Mouse (Mus musculus): ENCODE measurements at regions not wholly inside any gene's neighbourhood (a gene's known extent, or its start where the extent isn't known, plus 50 kb on each side); places are given as distances from the start of the nearest gene placed in this dataset.

DNA sequence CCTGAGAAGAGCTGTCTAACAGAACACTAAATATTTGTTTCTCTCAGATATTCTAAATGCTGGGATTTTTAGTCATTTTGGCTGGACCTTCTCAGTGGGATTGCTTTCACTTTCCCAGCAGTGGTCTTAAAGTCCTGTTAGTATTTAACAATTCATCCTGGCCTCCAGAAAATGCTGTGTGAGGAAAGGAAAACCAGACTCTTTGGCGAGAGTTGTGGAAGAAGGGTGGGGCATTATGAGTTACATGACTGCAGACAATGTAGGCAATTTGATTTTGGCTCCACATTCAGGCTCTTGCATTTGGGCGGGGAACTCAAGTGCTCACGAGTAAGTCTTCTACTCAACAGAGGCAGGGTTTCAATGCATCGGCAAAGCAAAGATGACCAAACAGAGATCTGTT, 406.1 kb upstream of the Gm765 start:
- DNase-seq, result no peak

DNA sequence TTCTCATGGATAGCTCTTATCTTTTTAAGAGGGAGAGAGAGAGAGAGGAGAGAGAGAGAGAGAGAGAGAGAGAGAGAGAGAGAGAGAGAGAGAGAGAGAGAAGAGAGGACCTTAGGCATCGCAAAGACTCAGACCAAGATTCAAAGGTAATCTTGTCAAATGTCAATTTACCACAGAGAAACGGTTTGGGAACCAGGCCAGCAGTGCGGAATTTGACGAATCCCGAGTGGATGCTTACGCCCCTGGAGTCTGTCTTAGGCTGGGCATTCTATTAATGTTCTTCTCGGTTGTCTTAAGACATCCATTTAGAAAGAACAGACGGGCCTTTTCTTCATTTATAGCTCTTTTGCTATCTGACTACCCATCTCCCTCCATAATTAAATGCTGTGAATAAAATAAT, 404.4 kb upstream of the Gm765 start:
- no peak for DNase-seq

DNA sequence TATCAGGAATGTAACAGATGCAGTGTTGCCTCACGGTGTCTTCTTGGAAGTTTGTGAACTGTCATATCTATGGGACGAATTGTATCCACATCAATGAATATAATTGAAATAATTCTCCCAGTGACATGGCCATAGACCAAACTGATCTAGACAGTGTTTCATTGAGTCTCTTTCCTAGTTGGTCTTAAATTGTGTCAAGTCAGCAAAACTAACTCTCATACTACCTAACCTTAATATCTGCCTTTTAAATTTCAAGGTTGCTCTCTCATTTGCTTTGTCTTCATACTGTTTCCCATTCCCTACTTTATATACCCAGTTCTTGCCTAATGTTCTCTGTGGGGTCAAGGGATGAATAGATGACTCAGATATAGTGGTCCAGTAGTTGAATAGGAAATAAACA, 397.9 kb upstream of the Gm765 start:
- no peak for DNase-seq

DNA sequence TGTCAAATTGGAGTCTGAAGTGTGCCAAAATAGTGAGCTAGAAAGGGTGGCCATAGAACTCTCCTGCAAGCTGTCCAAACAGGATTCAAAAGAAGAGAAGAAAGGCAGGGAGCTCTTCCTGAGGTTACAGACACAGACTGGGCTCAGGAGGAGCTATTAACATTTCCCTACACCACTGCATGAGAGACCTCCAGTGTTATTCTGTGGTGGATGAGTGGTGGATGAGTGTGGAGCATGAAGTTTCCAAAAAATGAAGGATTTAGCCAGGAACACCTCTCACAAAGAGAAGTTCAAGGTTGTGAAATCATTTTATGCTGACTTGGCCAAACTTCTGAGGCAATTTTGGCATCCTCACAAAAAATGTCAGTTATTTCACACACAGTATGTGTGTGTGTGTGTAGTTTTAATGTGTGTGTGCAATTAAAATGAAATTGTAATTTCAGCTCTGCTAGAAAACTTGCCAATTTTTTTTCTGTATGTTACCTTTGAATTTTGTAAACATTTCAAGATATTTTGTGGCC, 388.5 kb upstream of the Gm765 start:
- DNase-seq, result no peak

DNA sequence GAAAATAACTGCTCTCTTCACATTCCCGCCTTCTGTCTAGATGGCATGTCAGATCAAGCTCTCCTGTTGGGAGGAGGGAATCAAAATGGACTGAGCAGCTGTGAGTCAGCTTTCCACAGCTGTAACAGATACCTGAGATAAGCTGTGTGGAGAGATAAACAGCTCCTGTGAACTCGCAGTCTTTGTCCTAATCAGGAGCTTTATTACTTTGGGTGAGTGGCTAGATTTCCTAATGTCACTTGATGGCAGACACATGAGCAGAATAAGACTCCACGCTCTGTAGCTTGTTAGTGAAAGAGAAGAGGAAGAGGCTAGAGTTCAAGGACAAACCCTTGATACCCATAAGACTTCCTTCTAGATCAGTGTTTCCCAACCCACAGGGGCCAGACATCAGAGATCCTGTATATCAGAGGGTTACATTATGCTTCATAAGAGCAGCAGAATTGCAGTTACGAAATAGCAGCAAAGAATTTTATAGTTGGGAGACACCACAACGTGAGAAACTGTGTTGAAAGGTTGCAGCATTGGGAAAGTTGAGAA, 384.1 kb upstream of the Gm765 start:
- DNase-seq, result no peak

DNA sequence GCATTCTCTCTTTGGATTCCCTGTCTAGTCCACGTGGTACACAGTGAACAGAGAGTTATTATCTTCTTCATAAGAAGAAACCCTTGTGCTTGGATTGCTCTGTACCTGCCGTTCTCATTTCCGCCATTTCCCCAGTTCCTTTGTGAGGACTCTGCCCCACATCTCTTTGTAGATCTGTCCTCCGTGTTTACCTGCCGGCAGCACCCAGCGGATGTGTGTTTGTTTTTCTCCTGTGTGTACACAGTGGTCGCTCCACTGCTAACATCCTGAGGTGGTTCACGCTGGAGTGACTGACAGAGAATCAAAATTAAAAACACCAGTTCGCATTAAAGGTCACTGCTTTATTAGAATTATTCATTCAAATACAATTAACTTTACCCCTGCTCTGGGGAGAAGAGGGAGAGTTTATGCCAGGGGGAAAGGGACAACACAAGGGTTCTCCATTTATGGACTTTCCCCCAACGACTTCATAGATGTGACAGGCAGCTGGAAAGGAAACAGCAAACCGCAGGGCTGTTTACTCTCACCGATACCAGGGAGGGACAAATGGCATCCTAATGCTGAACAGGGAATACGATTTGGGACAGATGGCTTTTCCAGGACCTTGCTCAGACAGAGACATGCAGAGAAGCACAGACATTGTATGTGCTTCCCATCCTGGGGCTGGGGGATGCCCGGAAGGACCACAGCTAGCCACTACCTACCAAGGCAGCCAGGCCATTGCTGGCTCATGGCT, 362.5 kb upstream of the Gm765 start:
- no peak for DNase-seq

DNA sequence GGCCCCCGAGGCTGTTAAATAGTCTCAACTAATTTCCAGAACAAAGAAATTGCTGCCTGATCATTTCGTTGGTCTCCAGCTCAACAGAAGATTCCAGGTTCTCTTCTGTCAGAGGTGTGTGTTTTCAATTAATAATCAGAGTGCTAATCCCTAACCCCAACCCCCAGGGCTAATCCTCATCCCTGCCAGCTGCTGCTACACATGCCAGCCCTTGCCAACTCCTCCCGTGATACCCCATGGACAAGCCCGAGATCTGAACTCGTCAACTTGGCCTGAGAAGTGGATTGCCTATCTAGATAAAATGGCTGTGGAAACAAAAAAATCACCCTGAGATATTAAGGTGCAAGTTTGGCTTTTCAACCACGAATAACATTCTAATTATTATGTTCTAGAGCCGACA, 355.0 kb upstream of the Gm765 start:
- no peak for DNase-seq

DNA sequence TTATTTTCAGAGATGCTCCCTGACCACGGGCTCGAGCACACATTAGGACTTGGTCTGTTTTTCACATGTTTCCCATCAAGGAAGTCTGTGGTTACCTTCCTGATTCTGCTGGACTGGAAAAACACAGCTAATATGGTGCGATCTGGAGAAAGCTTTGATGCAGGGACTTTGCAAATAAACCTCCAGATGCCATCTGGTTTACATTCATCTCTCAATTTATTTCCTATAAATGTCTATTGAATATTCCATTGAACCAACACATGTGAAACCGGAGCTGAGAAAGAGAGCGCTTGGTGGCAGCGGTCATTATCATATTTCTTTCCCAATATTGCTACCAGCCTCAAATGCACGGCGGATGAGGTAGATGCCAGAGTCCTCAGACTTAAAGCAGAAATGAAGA, 350.9 kb upstream of the Gm765 start:
- no peak for DNase-seq

DNA sequence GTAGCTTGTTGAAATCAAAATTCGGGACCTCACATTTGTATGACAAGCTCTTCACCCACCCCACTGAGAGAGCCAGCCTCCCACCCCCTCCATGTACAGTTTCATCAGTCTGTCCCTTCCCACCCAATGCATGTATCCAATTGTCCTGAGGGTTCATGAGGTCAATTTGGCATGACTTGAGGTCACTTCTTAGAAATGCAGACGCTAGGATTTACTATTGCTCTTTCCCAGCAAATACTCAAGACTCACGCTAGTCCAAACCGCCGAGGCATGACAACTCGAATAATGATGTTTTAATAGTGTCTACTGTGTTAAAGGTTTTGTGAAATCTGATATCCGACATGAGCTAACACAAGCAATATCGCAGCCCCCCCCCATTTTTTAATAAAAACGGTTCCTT, 347.6 kb upstream of the Gm765 start:
- no peak for DNase-seq

DNA sequence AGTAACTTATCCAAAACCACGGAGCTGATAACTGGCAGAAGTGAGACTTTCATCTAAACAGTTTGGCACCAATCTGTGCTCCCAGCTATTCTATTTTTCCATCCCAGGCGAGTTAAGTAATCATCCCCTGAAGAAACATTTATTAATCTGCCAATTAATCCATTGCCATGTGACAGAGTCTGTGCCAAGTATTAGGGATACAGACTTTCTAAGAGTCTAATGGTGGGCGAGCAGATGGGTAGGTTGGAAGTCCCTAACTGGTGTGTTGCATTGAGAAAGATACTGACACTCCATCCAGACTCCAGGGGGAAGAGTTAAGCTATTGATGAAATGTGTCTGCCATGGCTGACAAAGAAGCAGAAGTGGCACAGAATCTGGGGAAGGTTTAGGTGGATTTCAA, 346.8 kb upstream of the Gm765 start:
- DNase-seq, result no peak

DNA sequence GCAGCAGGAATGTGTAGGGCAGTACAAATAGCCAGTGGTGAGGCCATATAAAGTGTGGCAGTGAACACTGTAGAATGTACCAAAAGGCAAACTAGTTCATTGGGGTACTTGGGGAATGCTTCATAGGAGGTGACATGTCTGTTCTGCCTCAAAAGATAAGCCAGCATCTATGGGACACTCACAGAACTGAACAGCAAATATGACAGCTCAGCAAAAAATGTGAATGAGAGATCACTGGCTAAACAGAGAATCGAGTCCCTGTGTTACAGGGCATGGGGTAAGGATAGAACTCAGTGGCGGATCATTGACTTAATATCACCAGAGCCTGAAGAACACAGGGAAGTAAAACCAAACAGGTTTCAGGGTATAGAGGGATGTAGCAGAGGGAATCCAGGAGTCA, 346.1 kb upstream of the Gm765 start:
- no peak for DNase-seq

DNA sequence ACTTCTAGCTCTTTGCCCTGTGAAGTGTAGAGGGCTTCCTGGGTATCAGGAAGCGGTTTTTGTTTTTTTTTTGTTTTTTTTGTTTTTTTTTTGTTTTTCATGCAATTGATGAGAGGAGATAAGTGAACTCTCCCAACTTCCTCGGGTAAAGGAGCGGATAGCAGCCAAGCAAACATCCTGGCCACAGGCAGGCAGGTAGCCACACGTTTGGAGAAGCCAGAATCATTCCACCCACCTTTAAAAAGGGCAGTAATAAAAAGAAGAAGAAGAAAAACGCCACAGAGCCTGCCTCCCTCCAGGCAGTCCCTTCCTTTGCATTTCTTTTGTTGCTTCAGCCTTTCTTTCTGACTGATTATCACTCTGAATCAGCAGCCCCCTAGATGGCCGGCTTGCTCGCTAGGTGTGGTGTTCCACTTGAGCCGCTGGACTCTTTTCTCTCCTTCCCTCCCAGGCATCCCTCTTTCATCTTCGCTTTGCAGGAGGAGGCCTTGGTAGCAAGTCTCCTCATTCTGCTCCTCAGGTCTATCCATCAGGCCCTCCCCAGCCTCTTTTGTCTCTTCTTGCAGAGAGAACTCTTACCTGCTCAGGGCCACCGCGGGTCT, 323.9 kb upstream of the Gm765 start:
- no peak for DNase-seq

DNA sequence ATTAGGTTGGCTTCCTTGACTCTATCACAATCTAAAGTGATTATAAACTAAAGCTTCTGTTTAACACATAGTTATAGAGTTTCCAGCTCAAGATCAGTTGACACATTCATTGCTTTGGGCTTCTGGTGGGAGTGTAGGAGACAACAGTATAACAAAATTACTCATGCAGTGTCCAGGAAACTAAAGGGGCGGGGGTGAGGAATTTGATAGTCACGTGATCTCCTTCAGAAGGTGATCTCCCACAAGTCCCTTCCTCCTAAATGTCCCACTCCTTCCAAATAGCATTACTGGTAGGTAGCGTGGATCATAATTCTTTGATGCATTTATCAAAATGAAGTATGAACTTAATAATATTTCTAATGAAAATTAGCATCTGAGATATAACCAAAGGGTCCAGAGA, 309.3 kb upstream of the Gm765 start:
- DNase-seq, result no peak

DNA sequence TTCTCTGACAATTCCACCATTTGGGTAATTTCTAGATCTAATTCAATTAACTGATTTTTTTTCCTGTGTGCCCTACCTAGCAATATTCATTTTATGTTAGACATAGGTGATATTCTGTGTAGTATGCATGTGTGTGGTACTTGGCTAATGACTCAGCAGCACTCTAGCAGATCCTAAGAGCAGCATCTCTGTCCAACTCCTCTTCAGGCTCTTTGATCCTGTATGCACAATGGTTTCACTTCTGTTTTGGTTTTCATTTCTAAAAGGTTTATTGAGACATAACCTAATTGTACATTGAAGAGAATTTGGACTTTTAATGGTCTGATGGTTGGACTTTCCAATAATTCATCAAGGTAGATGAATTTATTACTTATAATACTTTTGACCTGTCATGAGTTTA, 308.8 kb upstream of the Gm765 start:
- DNase-seq, result no peak

DNA sequence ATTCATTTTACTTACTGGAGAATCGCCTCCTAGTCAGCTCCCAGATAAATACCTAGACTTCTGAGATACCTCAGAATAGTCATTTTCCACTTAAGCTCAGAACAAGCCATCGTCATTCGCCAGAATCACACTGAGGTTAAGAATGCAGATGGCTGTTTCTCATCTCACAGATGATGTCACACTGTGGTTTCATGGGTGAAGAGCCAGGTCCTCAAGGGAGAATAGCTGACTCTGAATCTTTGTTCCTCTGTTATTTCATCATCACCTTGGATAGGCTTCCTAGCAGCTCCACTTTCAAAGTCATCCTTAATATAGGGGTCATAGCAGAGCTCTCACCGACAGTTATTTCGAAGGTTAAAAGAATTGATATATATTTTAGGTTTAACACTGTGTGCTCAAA, 297.8 kb upstream of the Gm765 start:
- no peak for DNase-seq

DNA sequence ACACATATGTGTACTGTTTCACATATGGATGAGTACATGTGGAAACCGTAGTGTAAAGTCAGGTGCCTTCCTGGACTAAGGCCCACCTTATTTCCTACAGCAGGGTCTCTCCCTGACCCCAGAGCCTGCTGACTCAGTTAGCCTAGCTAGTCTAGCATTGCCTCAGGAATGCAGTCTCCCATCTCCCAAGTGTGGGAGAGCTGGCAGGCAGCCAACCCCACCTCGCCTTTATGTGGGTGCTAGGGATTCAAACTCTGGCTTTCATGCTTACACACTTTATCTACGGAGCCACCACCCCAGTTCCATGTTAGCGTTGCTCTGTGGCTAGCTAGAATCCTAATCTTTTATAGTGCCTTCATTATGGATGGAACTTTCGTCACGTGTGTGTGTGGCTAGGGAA, 293.3 kb upstream of the Gm765 start:
- no peak for DNase-seq

DNA sequence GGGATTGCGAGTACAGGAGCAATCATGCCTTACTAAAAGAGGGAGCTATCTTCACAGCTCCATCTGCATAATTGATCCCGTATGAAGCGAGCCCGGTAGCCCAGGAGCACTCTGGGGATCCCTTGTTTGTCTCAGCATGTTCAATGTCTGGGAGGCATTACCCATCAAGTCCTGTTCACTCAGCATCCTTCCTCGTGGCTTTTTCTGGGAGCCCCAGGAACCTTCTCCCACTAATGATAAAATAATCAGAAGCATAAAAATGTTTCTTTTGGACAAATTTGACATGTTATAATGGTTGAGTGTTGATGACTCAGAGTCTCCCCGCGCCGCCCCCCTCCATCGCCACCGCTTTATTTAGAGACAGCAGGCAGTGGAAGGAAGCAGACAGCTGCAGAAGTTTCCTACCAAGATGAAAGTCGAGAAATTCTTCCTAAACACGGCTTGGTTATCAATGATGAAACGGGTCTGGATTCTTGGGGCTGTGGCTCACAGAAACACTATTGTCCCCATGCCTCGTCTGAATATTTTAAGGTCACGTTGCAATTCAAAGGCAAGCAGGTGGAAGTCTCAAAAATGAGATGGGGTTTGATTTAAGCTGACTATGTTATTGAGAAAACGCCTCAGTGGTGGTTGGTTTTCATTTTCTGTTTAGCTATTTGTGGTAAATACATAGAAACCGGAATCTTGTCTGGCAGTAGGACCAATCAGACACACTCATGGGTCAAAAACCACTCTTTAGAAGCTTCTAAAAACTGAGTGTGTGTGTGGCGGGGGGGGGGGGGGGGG, 289.9 kb upstream of the Gm765 start:
- DNase-seq, result no peak

DNA sequence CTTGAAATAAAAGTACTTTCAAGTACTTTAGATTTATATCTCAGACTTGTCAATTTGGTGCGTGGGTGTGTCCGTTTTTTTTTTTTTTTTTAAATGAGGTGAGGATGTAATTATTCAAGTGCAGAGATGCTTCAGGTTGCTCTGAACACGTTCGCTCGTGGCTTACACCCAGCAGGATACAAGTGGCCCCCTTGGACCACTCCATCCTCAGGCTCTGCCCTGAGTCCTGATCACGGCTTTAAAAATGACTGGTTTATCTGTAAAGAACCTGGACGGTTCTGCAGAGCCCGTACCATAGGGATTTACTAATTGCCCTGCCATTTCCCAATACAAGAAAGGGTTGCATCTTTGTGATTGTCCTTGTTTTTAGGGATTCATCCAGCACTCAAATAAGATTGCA, 288.7 kb upstream of the Gm765 start:
- DNase-seq, result no peak

DNA sequence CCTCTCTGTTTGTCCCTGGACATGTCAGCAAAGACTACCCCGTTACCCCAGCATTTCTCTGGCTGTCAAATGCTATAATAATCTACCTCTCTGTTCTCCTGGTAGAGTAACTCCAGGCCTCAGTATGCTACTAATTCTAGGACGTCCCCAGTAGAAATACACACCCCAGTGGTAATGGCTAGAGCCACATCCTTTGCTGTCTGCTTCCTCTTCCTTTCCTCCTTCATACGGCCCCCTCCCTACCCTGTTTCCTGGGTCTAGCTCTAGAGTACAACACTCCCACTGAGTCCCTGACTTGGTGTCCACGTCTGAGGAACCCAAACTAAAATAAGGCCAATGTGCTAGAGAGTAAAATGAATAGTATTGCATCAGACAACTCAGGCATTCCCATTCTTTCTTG, 287.1 kb upstream of the Gm765 start:
- no peak for DNase-seq

DNA sequence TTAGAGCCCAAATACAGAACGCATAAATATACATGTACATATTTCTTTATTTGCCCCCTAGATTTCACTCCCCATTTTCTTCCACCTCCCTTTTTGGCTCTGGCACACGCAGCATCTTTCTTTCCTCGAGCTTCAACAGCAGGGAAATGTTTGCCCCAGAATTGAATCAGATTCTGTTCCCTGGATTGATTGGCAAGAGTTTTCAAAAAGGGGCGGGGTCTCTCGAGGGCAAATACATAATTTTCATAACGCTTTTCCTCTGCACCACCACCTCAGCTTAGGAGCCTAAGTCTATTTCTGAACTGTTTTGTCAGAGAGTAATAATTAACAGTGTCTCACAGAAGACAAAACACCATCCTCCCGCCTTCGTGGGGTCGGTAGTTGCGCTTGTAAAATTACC, 283.9 kb upstream of the Gm765 start:
- DNase-seq, result no peak

DNA sequence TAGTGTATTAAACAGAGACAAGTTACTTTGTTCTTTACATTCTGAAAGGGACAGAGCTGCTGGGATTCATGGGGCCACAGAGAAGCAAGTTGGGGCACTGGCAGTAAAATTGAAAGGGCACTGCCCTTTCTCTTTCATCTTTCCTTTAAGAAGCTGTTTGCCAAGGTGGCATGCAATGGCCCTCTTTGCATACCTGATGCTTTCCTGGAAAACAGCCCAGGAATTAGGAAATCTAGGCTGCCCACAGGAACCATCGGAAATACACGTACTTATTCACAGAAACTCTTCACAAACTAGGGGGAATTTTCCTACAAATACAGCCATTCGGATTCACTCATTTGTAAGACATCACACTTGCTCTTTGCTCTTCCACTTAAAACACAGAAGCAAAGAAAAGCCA, 278.3 kb upstream of the Gm765 start:
- DNase-seq, result no peak

DNA sequence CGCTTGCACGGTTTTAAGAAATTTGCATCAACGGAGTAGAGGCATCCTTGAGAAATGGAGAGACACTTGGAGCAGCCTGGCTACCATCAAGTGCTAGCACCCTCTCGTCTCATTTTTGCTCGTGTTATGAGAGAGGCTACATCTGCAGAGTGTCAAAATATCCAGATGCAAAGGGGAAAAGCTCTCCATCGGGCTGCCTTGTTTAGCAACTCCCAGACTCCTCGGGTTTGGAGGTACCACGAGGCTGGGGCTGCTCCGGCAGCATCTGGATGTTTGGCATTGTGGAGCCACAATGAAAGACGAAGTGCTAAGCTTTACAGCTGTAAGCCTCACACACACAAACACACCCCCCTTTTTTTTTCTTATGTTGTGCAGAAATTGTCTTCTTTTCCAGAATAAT, 270.5 kb upstream of the Gm765 start:
- DNase-seq, result no peak

DNA sequence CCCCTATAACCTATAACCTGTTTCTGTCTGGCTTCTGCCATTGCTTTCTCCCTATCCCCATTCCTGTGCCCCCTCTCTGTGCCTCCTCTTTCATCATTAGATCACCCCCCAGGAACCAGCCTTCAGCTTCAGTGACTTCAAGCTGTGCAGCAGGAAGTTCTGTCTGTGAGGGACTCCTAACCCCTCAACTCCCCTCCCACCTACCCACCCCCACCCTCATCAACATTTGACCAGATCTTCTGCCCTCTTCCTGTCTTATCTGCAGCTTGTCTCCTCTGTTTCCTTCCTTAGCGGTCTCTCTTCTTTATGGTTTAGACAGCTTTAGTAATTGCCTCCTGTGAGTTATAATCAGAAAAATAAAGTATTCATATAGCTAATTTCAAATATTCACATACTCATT, 266.6 kb upstream of the Gm765 start:
- DNase-seq, result no peak

Measured in gastrocnemius, postnatal 25 days (tissue).